Mouse (Mus musculus) stomach, embryonic 14.5 days (tissue): ENCODE measurements at regions not wholly inside any gene's neighbourhood (a gene's known extent, or its start where the extent isn't known, plus 50 kb on each side); places are given as distances from the start of the nearest gene placed in this dataset.

ENCODE experiments used
- ATAC-seq: fragments of 200-750 bp; cut with Nextera tagmentation; 2 replicates; pipeline ENCODE4 v1.8.0; 2017; ENCODE audit warnings: low read depth, moderate TSS enrichment; ENCODE audit not compliant: insufficient number of reproducible peaks, insufficient read depth, low FRiP score
- H3K27ac ChIP-seq: fragments of 300-500 bp; sonication (generic); 2 replicates; pipeline ENCODE4 v1.5.1; 2014; ENCODE audit warnings: mild to moderate bottlenecking, low read length, moderate library complexity, mixed read lengths
- H3K27me3 ChIP-seq: fragments of 300-500 bp; sonication (generic); 2 replicates; pipeline ENCODE4 v1.6.1; 2014; ENCODE audit warnings: low read length, control low read depth, mixed read lengths; ENCODE audit not compliant: control insufficient read depth, insufficient read depth
- H3K36me3 ChIP-seq: fragments of 300-500 bp; sonication (generic); 2 replicates; pipeline ENCODE4 v1.6.1; 2014; ENCODE audit warnings: mild to moderate bottlenecking, control low read depth, low read length, moderate library complexity, mixed read lengths; ENCODE audit not compliant: control insufficient read depth, insufficient read depth
- H3K4me1 ChIP-seq: fragments of 300-500 bp; sonication (generic); 2 replicates; pipeline ENCODE4 v1.6.1; 2014; ENCODE audit warnings: low read length, control low read depth, mixed read lengths; ENCODE audit not compliant: control insufficient read depth, insufficient read depth
- H3K4me2 ChIP-seq: fragments of 300-500 bp; sonication (generic); replicated peaks from 2 replicates; pipeline ENCODE4 v1.6.1; 2014; ENCODE audit warnings: low read depth, low read length, control low read depth
- H3K4me3 ChIP-seq: fragments of 300-500 bp; sonication (generic); 2 replicates; pipeline ENCODE4 v1.5.1; 2014; ENCODE audit warnings: low read depth, low read length, control low read depth
- H3K9ac ChIP-seq: fragments of 300-500 bp; sonication (generic); replicated peaks from 2 replicates; pipeline ENCODE4 v1.6.1; 2014; ENCODE audit warnings: low read depth, mild to moderate bottlenecking, control low read depth, low read length, moderate library complexity, mixed read lengths
- H3K9me3 ChIP-seq: fragments of 300-500 bp; sonication (generic); 2 replicates; pipeline ENCODE4 v1.6.1; 2016; ENCODE audit warnings: low read depth, low read length, control low read depth; ENCODE audit not compliant: control insufficient read depth
- WGBS: fragments of 180-500 bp; shearing (Covaris S2); extraction: QIAGEN DNeasy Blood & Tissue Kit; methylation state at CpG from one replicate; pipeline ENCODE4 v1.1.7; 2014; 5-methylcytosine and 5-hydroxymethylcytosine counted together

DNA sequence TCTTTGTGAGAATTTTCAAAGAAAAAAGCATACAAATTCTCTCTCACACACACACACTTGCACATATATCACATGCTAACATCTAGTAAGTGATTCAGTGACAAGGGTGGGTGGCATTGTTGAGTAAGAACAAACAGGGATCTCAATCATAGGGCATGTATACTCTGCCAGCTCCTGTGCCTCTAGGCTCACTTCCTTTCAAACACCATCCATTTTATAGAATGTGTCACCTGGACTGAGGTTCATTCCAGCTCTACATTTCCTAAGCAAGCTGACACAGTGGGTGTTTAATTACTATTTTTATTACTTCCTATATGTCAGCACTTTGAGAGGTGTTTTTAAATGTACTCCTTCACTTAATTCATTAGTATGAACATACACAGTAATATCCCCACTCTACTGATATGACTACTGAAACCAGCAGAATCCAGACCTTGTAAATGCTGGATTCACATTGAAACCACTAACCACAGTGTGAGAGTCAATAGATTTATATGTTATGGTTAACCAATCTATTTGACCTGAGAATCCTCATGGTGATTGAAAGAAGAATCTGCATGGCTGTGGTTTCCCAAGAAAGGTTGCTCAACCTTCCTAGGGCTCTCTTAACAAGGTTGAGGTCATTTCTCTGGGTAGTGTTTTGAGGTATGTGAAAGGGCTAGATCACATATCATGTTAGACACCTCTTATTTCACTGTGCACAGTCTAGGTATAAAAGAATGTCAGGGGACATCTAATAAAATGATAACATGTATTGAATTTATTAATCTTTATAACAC, 480.5 kb upstream of the Tnp1 start:
- Histone ChIP-seq H3K9ac (no peak overlapping the region), H3K4me3 (no peak overlapping the region), H3K36me3 (no peaks in the 10 kb centered on the region), H3K4me2 (no peak overlapping the region), H3K4me1 (no peaks in the 10 kb centered on the region), H3K27ac (no peak overlapping the region), H3K27me3 (no peaks in the 10 kb centered on the region), H3K9me3 (no peaks in the 10 kb centered on the region)
- ATAC-seq = no peak

DNA sequence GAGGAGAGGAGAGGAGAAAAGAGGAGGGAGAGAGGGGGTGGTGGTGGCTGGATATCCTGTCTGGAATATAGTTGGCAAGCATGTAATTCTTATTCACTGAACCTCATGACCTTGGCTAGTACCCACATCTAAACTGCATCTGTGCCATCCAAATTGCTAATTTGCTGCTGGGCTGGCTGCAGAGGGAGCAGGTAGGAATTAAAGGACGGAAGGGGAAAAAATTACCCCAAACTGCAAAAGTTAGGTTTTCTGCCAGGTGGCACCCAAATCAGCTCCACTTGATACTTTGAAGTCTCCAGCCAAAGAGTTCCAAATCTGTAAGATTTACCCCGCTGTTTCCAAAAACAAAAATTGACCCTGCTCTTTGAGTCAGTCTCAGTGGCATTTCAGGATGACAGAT, 466.2 kb upstream of the Tnp1 start:
- no peak overlapping the region for H3K9ac ChIP-seq
- no peak overlapping the region for H3K4me3 ChIP-seq
- H3K27me3 ChIP-seq = no peaks in the 10 kb centered on the region
- no peak overlapping the region for H3K4me2 ChIP-seq
- ATAC-seq = no peak
- no peaks in the 10 kb centered on the region for H3K4me1 ChIP-seq
- WGBS = 44% methylated on average over 2 of the region's 2 CpGs
- no peaks in the 10 kb centered on the region for H3K9me3 ChIP-seq
- no peak overlapping the region for H3K27ac ChIP-seq
- no peaks in the 10 kb centered on the region for H3K36me3 ChIP-seq

DNA sequence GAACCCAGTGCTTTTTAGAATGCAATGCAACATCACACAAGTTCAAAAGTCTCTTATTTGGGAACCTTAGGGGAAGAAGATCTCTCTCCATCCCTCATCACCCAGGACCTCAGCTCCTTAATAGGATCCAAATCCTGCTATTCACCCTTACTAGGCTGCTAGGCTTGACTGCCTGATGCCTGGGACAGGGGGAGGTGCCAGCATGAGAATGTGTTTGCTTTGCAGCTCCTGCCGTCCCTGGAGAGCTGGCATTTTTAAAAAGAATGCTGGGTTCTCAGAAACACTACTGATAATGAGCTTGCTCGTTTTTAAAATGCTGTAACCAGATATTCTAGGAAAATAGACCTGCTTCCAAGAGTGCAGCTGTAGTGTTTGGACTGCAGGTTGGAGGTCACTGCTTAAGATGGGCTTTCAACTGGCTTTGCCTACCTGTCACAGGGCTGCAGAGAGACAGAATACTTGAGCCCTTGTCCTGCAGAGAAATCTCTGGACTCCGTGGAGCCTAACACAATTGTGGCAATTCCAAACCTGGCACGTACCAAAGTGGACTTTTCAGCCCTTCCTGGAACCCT, 463.7 kb upstream of the Tnp1 start:
- Histone ChIP-seq H3K4me3 (no peak overlapping the region), H3K4me1 (no peaks in the 10 kb centered on the region), H3K9ac (no peak overlapping the region), H3K36me3 (no peaks in the 10 kb centered on the region), H3K9me3 (no peaks in the 10 kb centered on the region), H3K27ac (no peak overlapping the region), H3K4me2 (no peak overlapping the region), H3K27me3 (no peaks in the 10 kb centered on the region)
- ATAC-seq = no peak
- 33% methylated on average over 4 of the region's 4 CpGs for WGBS

DNA sequence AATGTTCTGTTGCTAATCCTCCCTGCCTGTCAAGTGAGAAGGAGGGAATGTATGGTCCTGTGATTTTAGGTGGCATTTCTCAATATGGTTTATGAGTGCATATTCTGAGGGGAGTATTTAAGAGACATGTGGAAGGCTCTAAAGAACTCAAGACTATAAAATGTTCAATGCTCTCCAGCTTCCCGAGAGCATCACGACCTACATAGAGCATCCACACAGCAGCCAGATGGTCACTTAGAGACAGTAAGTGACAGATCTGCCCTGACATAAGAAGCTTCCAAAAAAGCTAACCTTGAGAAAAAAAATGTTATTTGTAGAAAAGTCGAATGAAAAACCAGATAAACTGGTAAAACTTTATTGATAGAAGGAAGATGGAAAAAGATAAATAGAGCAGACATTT, 444.9 kb upstream of the Tnp1 start:
- WGBS = 79% methylated on average over 3 of the region's 3 CpGs
- no peak for ATAC-seq
- Histone ChIP-seq H3K36me3 (no peaks in the 10 kb centered on the region), H3K9ac (no peak overlapping the region), H3K4me2 (no peak overlapping the region), H3K4me3 (no peak overlapping the region), H3K27ac (no peak overlapping the region), H3K4me1 (no peaks in the 10 kb centered on the region), H3K27me3 (no peaks in the 10 kb centered on the region), H3K9me3 (no peaks in the 10 kb centered on the region)

DNA sequence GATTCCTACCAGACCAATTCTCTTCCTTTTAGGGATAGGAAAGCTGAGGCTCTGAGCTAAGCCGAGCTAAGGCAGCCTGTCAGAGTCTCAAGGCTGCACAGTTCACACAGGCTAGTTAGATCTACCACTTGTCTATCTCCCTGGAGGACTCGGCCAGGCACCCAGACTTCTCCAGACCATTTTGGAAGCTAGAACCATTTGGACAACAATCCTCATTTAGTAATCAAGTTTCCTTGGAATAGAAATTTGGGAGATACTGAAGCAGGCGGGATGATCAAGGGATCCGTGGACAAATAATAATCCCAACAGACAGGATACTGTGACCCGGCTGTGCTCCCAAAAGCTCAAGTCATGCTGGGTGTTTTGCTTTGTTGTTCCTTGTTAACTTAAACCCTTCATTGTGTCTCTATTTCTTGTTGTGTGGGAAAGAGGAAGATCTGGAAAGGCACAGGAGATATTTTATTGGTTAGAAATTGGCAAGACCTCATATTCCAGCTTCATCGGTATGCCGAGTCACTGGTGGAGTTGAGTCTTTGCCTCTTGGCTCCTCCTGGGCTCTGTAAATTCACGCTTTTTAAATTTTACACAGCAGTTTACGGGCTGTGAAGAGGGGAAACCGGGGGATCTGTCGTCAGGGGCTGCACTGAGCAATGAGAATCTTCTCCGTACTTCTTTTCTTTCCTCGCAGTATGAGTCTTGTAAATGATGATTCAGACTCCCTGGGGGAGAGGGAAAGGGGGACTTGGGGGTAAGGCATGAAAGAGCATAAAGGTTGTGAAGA, 444.2 kb upstream of the Tnp1 start:
- ATAC-seq = no peak
- H3K9me3 ChIP-seq = no peaks in the 10 kb centered on the region
- H3K36me3 ChIP-seq = no peaks in the 10 kb centered on the region
- H3K4me1 ChIP-seq = no peaks in the 10 kb centered on the region
- no peak overlapping the region for H3K4me2 ChIP-seq
- no peak overlapping the region for H3K9ac ChIP-seq
- H3K27ac ChIP-seq = no peak overlapping the region
- WGBS = 80% methylated on average over 13 of the region's 13 CpGs
- H3K4me3 ChIP-seq = no peak overlapping the region
- H3K27me3 ChIP-seq = no peaks in the 10 kb centered on the region

DNA sequence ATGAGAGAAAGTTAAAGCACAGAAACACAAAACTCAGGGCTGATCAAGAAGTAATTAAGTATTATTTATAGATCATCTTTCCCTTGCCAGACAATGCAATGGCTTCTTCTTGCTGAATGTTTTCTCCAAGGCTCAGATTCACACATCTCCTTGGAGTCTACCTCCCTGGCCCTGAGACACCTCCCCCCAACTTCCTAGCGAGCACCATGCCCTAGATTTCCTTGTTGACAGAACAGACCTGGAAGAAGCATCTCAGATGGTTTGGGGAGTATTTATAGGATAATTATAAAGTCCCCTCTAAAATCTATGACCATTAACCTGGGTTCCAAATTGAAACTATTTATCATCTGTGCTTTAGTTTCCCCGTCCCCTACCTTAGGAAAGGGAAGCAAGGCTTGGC, 441.6 kb upstream of the Tnp1 start:
- 70% methylated on average over 2 of the region's 2 CpGs for WGBS
- no peaks in the 10 kb centered on the region for H3K9me3 ChIP-seq
- no peak overlapping the region for H3K4me3 ChIP-seq
- H3K9ac ChIP-seq = no peak overlapping the region
- H3K27ac ChIP-seq = no peak overlapping the region
- H3K36me3 ChIP-seq = no peaks in the 10 kb centered on the region
- H3K4me2 ChIP-seq = no peak overlapping the region
- H3K27me3 ChIP-seq = no peaks in the 10 kb centered on the region
- ATAC-seq = no peak
- H3K4me1 ChIP-seq = no peaks in the 10 kb centered on the region

DNA sequence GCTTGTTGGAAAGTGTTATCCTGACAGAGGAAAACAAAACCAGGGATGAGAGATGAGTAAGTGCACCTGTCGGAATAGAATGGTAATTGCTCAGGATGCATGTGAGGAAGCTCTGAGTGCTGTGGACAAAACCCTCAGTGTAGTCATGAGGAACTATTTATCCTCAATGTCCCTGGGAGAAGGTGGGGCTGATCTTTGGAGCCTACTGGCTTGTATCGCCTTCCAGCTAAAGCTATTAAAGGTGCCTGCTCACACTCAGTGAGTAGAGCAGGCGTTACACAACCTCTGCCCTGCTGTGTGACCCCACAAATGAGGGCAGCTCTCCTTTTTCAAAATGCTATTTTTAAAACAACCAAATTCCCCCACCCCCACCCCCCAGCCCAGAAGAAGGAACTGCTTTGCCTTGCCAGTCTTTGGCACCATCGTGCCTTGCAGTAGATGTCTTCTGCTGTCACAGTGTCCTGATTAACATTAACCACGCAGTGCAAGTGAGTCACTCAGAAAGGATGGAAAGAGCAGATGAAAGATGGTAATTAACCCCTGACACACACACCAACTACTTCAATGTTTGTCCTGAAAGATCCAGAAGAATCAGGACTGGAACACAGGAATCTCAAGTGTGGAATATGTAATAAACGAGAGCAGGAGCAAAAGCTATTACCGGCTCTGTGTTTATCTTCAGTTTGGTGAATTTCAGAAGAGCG, 440.8 kb upstream of the Tnp1 start:
- no peaks in the 10 kb centered on the region for H3K36me3 ChIP-seq
- H3K9me3 ChIP-seq = no peaks in the 10 kb centered on the region
- H3K4me3 ChIP-seq = no peak overlapping the region
- no peak overlapping the region for H3K27ac ChIP-seq
- WGBS = 49% methylated on average over 8 of the region's 8 CpGs
- no peaks in the 10 kb centered on the region for H3K4me1 ChIP-seq
- ATAC-seq = no peak
- H3K9ac ChIP-seq = no peak overlapping the region
- H3K4me2 ChIP-seq = no peak overlapping the region
- H3K27me3 ChIP-seq = no peaks in the 10 kb centered on the region

DNA sequence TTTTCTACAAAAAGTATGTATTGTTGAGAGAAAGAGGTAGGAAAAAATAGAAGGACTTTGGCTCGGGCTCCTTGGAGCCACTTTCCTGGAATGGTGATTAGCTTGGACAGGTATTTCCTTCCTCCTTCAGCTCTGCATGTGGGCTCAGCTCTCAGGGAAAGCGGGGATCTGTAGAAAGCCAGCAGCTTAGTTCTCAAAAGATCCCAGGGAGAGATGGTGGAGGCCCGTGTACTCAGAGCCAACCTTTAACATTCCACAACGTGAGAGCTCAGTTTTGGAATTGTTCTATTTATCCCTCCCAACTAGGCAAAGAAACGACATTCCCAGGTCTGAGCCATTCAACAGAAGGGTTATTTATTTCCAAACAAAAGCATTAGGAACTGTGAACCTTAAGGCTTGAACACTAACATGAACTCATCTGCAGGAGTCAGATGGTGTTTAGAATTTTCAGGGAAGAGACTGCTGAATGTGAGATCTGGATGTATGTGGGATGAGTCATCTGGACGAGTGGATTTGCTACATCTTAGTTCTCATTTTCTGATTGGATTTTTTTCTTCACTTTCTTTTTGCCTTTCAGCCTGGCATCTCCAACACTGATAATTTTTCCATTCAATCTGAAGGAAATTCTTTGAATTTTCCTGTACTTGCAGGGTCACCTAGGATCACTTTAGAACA, 428.6 kb upstream of the Tnp1 start:
- WGBS = 31% methylated on average over 6 of the region's 6 CpGs
- H3K4me3 ChIP-seq = no peak overlapping the region
- H3K9ac ChIP-seq = no peak overlapping the region
- H3K27ac ChIP-seq = no peak overlapping the region; the same call in 1 of the 2 replicates
- H3K4me2 ChIP-seq = no peak overlapping the region
- no peaks in the 10 kb centered on the region for H3K36me3 ChIP-seq
- H3K27me3 ChIP-seq = no peaks in the 10 kb centered on the region
- ATAC-seq = no peak
- no peaks in the 10 kb centered on the region for H3K4me1 ChIP-seq
- H3K9me3 ChIP-seq = no peaks in the 10 kb centered on the region
